12 mouse cellular contexts compared by ENCODE assay signal in genomic region chr16:92587836-92588235, GRCm38 (mm10).
"Had no signal": no experiment of that assay in that cellular context is flagged by ENCODE, and none has a peak within 500 bp of the region (broad histone marks: within the 10 kb centered on the region; RNA-seq: fewer than 3 reads in every experiment).

No protein-coding gene starts in this region.

- DNase-seq: lung, adult 2 months; lung, postnatal 10 days; lung, postnatal 4 days; midbrain, embryonic 14.5 days; retina, postnatal 1 day; right cerebral cortex, adult 18-20 months; right cerebral cortex, postnatal 25 days; right cerebral cortex, postnatal 4 days; spleen, adult 18-20 months; thymus, adult 18-20 months; thymus, postnatal 14 days; thymus, postnatal 36 days had no signal
